Mouse (Mus musculus) testis, adult 2 months (tissue): ENCODE results near the gene Atp6v0d1. TPM values are rescaled to one million over a fixed set of nuclear protein-coding genes. Genes with fewer than 3 reads are reported as not detected.
A peak's percentile ranks its signal among the peaks of the same experiment; 100 is the strongest.

Source experiments
- H3K27ac ChIP-seq: fragments of 200-500 bp; 2 replicates; pipeline ENCODE4 v1.5.1; 2012; ENCODE audit warnings: low read depth, low read length; ENCODE audit not compliant: control insufficient read depth, insufficient read depth
- H3K27me3 ChIP-seq: fragments of 200-500 bp; 2 replicates; pipeline ENCODE4 v1.6.1; 2012; ENCODE audit warnings: mild to moderate bottlenecking, low read length, moderate library complexity; ENCODE audit not compliant: control insufficient read depth, insufficient read depth
- H3K36me3 ChIP-seq: fragments of 200-500 bp; 2 replicates; pipeline ENCODE4 v1.6.1; 2012; ENCODE audit warnings: mild to moderate bottlenecking, low read length; ENCODE audit not compliant: control insufficient read depth, insufficient read depth
- H3K4me1 ChIP-seq: fragments of 200-500 bp; 2 replicates; pipeline ENCODE4 v1.6.1; 2012; ENCODE audit warnings: low read length; ENCODE audit not compliant: control insufficient read depth, insufficient read depth
- H3K4me3 ChIP-seq: fragments of 200-500 bp; 2 replicates; pipeline ENCODE4 v1.5.1; 2012; ENCODE audit warnings: low read depth, mild to moderate bottlenecking, low read length, moderate library complexity, mixed read lengths; ENCODE audit not compliant: control insufficient read depth
- CTCF ChIP-seq: fragments of 200-500 bp; IDR thresholded peaks from 2 replicates; pipeline ENCODE4 v1.5.1; 2012; ENCODE audit warnings: low read depth, mild to moderate bottlenecking, inconsistent platforms, low read length, moderate library complexity; ENCODE audit not compliant: control insufficient read depth, insufficient read depth, insufficient replicate concordance
- POLR2A ChIP-seq: fragments of 200-500 bp; IDR thresholded peaks from 2 replicates; pipeline ENCODE4 v1.6.1; 2012; ENCODE audit warnings: low read depth, mild to moderate bottlenecking, inconsistent platforms, low read length, moderate library complexity; ENCODE audit not compliant: control insufficient read depth
- polyA plus RNA-seq: library from polyadenylated mRNA; depleted of rRNA; stranded (reverse); fragments of >200 nt; gene quantifications from 2 replicates; pipeline ENCODE4 v1.2.3, GENCODE M21; 2012

Gene Atp6v0d1
- polyA plus RNA-seq, 1 experiment, result 47.4 TPM

DNA sequence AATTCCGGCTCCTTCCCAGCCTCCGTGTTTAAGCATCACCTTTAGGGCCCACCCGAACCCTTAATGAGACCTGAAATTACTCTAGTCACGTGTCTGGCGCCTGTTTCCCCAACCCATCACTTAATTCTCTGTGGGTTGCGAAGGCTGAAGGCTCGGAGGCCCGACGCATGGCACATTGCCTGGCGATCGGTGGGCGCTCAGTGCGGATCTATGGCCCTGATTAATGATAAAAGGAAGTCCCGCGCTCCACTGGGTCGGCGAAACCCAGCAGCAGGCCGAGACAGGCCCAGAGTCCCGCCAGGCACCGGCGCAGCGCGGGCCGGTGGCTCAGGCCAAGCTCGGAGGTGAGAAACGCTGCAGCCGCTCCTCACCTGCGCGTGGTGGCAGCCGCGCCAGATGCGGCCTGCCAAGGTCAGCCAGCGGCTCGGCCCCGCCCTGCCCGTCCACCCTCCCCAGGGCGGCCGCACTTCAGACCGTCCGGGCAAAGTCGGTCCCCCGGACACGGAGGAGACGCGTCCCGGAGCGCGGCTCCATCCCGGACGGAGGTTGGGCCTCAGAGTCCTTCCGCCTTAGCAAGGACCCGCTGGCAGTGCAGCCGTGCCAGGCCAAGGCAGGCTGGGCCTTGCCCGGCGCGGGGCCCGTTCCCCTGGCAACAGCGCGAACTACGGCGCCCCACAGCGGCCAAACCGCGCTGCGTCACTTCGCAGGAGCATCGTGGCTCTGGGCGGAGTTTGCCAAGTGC lies 69.2 kb downstream of the Atp6v0d1 start, which contains the start of gene Zdhhc1:
TSS of gene Zdhhc1 (minus strand) at position 464 of the 742 bp plus-strand sequence.
- Histone ChIP-seq H3K27ac (peak within 1 kb of the TSS; percentile 95), H3K27me3 (no peaks in the 10 kb centered on the region)

GRCm38 (mm10) chr8:105495350-105496302 lies 70.2 kb downstream of the Atp6v0d1 start:
- H3K4me1 ChIP-seq, result peaks cover 5% of the 10 kb centered on the region
- TF ChIP-seq POLR2A, result no peak
- no peak for TF ChIP-seq CTCF
- no peaks in the 10 kb centered on the region for H3K27me3 ChIP-seq
- H3K36me3 ChIP-seq, result no peaks in the 10 kb centered on the region; the same call in 1 of the 2 replicates
- peak overlapping the region; percentile 95 for H3K27ac ChIP-seq
- peak overlapping the region; percentile 96 for H3K4me3 ChIP-seq

More for the DNA sequence above, 69.2 kb downstream of the Atp6v0d1 start, which contains the start of gene Zdhhc1:
- peak; percentile 35; the same call in 1 of the 2 replicates for TF ChIP-seq CTCF
- TF ChIP-seq POLR2A, result peak; percentile 72
- no peaks in the 10 kb centered on the region; the same call in 1 of the 2 replicates for H3K36me3 ChIP-seq
- H3K4me1 ChIP-seq, result peaks cover 5% of the 10 kb centered on the region
- peak within 1 kb of the TSS; percentile 96 for H3K4me3 ChIP-seq

GRCm38 (mm10) chr8:105494566-105494965 lies 71.3 kb downstream of the Atp6v0d1 start:
- TF ChIP-seq POLR2A, result no peak
- no peak for TF ChIP-seq CTCF
- Histone ChIP-seq H3K36me3 (no peaks in the 10 kb centered on the region; the same call in 1 of the 2 replicates), H3K27ac (no peak overlapping the region), H3K4me1 (peaks cover 5% of the 10 kb centered on the region), H3K4me3 (no peak overlapping the region), H3K27me3 (no peaks in the 10 kb centered on the region)

DNA sequence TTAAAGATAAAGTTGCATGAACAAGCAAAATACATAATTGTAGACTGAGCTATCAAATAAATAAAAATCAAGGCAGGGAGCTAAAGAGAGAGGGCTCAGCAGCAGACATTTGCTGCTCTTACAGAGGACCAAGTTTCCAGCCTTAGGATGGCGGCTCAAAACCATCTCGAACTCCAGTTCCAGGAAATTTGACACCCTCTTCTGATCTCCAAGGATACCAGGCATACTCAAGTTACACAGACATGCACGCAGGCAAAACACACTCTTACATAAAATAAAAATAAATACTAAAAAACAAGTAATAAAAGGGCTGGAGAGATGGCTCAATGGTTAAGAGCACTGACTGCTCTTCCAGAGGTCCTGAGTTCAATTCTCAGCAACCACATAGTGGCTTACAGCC lies 72.4 kb downstream of the Atp6v0d1 start:
- H3K27ac ChIP-seq, result no peak overlapping the region
- no peak for TF ChIP-seq POLR2A
- TF ChIP-seq CTCF, result no peak
- H3K4me3 ChIP-seq, result no peak overlapping the region
- no peaks in the 10 kb centered on the region for H3K27me3 ChIP-seq
- H3K36me3 ChIP-seq, result no peaks in the 10 kb centered on the region; the same call in 1 of the 2 replicates
- H3K4me1 ChIP-seq, result peaks cover 5% of the 10 kb centered on the region

- Histone ChIP-seq H3K36me3 (peaks cover 4% of the 10 kb centered on the region), H3K27ac (no peak overlapping the region)
- TF ChIP-seq CTCF, result no peak
- TF ChIP-seq POLR2A, result no peak
These were observed 76.6 kb downstream of the Atp6v0d1 start for GRCm38 (mm10) chr8:105489281-105489680.

GRCm38 (mm10) chr8:105488082-105488481 lies 77.8 kb downstream of the Atp6v0d1 start:
- Histone ChIP-seq H3K27ac (no peak overlapping the region), H3K4me1 (no peaks in the 10 kb centered on the region), H3K4me3 (no peak overlapping the region), H3K27me3 (no peaks in the 10 kb centered on the region), H3K36me3 (peaks cover 4% of the 10 kb centered on the region)
- no peak for TF ChIP-seq CTCF

More at GRCm38 (mm10) chr8:105489281-105489680, 76.6 kb downstream of the Atp6v0d1 start:
- no peaks in the 10 kb centered on the region for H3K4me1 ChIP-seq
- no peaks in the 10 kb centered on the region for H3K27me3 ChIP-seq
- H3K4me3 ChIP-seq, result no peak overlapping the region

DNA sequence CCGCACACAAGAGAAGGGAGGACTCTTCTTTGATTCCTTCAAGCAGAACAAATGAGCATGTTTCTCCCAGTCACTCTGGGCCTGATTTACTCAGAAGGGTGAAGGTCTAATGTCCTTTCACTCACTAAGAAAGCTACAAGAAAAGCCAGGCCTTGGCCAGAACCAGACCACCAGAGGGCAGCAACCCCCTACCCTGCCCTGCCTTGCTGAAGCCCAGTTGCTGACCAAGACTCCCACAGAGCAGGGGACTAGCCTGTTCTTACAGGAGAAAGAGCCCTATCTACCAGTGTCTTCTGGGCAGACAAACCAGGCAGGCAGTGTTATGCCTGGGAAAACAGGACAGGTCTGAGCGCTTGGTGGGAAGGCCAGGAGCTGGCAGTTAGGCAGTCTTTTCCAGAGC lies 81.5 kb downstream of the Atp6v0d1 start:
- Histone ChIP-seq H3K27me3 (no peaks in the 10 kb centered on the region), H3K4me1 (no peaks in the 10 kb centered on the region), H3K36me3 (peaks cover 4% of the 10 kb centered on the region), H3K27ac (no peak overlapping the region), H3K4me3 (no peak overlapping the region)
- TF ChIP-seq CTCF, result peak; percentile 47; the same call in 1 of the 2 replicates
- TF ChIP-seq POLR2A, result no peak
